Mouse (Mus musculus): ENCODE results near the gene Armh4.

- TF ChIP-seq USF1 (IDR thresholded peaks at IDR 0.05; ENCODE audit: low read depth, low read length) (no peak), ELF1 (IDR thresholded peaks at IDR 0.05; ENCODE audit: low read depth, low read length) (no peak), IRF4 (IDR thresholded peaks at IDR 0.05; ENCODE audit: low read depth, low read length) (no peak), CTCF (conservative IDR thresholded peaks at IDR 0.05 in 1 of 2, IDR thresholded peaks at IDR 0.05 in 1 of 2; ENCODE audit: low read depth in 2 of 2, low read length in 2 of 2) (peak; percentile 15 to 26; a peak in 1 of 4 replicates), ZNF384 (IDR thresholded peaks at IDR 0.05; ENCODE audit: low read depth, low read length) (no peak), SMC3 (IDR thresholded peaks at IDR 0.05; ENCODE audit: low read depth, low read length) (no peak), RCOR1 (conservative IDR thresholded peaks at IDR 0.05; ENCODE audit: low read depth, low read length) (no peak), NRF1 (IDR thresholded peaks at IDR 0.05; ENCODE audit: low read depth, low read length) (no peak), UBTF (IDR thresholded peaks at IDR 0.05; ENCODE audit: low read depth, low read length) (no peak), ZKSCAN1 (IDR thresholded peaks at IDR 0.05; ENCODE audit: borderline replicate concordance, low read depth, low read length) (no peak), HCFC1 (IDR thresholded peaks at IDR 0.05; ENCODE audit: low read depth, low read length) (no peak)
These were observed 72.2 kb downstream of the Armh4 start for GRCm38 (mm10) chr14:49711016-49711415.

Data from CH12.LX (cell line).